Mouse (Mus musculus) left cerebral cortex, adult 11 months (tissue): ENCODE data around the gene Mrgprx2.
"Not testable (repeated sequence)": the region's sequence is repeated elsewhere in the genome, so short reads cannot be mapped to it uniquely, and the experiment has no call there.

Source experiments
- DNase-seq: peaks from one replicate; pipeline ENCODE4 v3.0.0; 2022; ENCODE audit warnings: low spot score

Mrgprx2 gene

GRCm38 (mm10) chr7:48499221-48499620, at the start of gene Mrgprx2:
Gene Mrgprx2, minus strand, starts transcription at chr7:48499321.
- no peak for DNase-seq

- no peak for DNase-seq
Observed at GRCm38 (mm10) chr7:48456242-48456641, 42.9 kb downstream of the Mrgprx2 start, which contains the start of gene Mrgprb1. Gene Mrgprb1, minus strand, starts transcription at chr7:48456342.

DNA sequence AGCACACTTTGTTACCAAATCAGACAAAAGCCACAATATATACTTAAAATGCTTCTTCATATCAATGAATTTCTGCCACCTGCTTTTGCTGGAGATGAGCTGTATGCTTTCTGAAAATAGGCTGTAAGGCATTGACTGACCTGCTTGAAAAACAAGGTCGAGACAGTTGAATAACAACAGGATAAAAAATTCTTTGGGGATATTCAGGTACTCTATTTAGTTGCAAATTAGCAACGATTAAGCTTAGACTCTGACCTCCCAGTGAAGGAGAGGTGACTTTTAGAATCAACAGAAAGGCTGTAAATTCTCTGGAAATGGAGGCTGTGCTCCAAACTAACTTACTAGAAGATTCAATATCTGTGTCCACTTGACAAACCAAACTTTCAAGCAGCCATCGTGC, 62.5 kb downstream of the Mrgprx2 start:
- no peak for DNase-seq

GRCm38 (mm10) chr7:48435936-48436335, 63.2 kb downstream of the Mrgprx2 start:
- not testable (repeated sequence) for DNase-seq
